Mouse (Mus musculus) E14TG2a.4 (cell line): ENCODE data around the gene Olfr543.

Experiments used
- CTCF ChIP-seq: conservative IDR thresholded peaks from 2 replicates; pipeline ENCODE4 v1.5.1; 2014; ENCODE audit warnings: low read length
- POU5F1 ChIP-seq: IDR thresholded peaks from 2 replicates; pipeline ENCODE4 v1.6.1; 2014; ENCODE audit warnings: low read length, borderline replicate concordance

GRCm38 (mm10) chr7:102516261-102517050 lies 35.0 kb upstream of the Olfr543 start:
- TF ChIP-seq CTCF (no peak), POU5F1 (no peak)
